Mouse (Mus musculus) induced T-regulatory cell, adult 2 months (primary cell): ENCODE results near the gene Brms1.
"Not testable (repeated sequence)": the region's sequence is repeated elsewhere in the genome, so short reads cannot be mapped to it uniquely, and the experiment has no call there.

Source experiments
- DNase-seq: peaks from one replicate; pipeline ENCODE4 v3.0.0-alpha.2; 2012; ENCODE audit warnings: low read depth

Gene Brms1

DNA sequence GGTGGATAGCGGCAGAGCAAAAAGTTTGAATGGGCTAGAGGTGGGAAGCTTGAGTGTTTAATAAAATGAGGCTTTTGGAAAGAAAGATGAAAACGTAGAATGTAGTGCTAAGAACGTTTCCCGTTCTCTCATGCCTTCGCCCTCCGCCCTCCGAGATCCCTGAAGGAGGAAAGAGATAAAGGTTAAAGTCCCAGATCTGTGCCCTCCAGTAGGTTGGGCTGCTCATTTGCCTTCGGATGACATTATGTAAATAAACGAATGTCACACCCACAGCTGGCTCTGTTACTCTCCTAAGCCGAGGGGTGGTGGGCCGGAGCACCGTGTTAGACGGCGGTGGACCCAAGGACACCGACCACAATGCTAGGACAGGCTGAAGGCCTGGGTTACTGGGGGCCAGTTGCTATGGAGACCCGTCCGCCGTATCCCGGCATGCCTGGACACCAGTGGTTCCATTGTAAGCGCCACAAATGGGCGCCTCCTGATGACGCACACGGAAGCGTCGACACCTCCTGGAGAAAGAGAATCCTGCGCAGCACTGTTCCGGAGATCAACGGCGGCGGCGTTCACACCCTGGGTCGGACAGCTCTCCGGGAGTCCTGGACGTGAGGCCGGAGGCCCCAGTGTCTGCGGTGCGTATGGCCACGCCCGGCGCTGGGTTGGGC, at the start of gene Brms1:
Brms1 (plus strand) TSS at position 493 of the 662 bp plus-strand sequence.
- peak; percentile 95 for DNase-seq

DNA sequence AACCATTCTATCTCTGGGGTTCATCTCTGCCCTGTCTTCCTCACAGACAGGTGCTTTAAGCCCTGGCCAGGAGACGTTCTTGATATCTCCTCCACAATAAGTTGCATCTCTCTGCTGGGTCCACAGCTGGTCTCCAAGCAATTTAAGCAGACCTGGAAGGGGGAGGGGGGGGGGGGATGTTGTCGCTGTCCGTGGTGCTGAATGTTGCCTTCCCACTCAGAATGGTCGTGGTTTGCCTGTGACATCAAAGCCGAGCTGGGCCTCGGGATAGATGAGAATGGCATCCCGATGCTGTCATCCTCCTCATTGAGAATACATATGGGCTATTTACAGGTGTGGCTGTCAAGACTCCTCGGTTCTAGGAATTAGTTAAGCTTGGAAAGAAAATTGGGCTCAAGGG, 48.8 kb upstream of the Brms1 start:
- peak; percentile 57 for DNase-seq

DNA sequence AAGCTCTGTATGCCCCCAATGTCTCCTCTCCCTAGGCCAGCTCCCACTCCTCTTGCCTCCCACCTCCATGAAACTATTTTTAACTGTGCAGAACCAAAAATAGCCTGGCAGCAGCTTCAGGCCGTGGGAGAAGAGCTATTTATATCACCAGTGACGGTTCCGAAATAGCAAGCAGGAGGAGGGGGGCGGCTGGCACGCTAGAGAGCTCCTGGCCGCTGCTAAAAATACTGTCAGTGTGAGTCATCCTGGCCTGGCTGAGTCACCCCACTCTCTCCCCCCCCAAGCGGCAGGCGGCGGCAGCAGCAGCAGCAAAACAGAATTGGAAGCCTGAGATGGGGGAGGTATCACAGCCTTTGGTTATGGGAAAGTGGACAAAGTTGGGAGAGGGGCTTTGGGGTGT, 48.2 kb upstream of the Brms1 start:
- peak; percentile 62 for DNase-seq

DNA sequence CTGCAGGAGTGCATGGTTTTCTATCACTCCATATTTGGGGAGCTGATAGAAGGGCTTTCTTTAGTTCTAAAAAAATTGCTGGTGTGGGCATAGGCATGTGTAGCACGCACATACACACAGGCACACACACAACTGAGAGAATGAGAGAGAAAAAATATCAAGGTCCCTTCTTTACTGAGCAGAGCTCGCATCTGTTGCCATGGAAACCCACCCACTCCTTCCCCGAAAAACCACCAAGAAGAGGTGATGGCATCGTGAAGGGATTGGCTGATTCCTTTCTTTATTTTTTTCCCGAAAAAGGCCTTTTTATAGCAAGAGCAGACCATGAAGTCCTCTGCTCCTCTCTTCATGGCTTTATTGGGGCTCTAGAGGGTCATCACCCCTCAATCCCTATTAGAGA, 47.1 kb upstream of the Brms1 start:
- DNase-seq, result peak; percentile 61

DNA sequence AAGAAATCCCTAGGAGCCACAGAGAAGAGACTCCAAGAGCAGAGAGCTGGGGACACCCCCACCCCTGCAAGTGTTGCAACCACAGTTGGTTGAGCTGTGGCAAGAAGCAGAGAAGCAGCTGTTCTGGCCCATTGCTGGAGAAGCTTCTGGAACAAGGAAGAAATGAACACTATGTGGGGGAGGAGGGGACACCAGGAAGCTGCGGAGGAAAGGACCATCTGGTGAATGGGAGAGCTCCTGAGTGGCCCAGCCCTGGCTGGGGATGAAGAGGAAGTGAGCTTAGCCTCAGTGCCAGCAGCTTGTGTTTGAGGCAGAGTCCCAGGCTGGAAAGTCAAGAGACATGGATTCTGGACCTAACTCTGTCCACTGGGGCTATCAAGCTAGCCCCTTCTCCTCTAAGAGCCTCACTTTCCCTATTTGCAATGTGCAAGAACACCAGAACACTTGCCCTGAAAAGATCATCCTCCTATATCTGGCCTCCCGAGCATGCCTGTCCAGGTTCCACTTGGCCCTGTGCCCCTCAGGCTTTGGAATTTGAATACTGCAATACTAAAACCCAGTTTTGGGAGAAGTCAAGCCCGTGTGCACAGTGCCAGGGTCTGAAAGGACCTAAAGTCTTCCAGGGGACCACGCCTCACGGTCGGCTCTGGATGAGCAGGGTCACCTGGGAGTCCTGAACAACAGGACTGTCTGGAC, 41.6 kb upstream of the Brms1 start:
- DNase-seq, result no peak

DNA sequence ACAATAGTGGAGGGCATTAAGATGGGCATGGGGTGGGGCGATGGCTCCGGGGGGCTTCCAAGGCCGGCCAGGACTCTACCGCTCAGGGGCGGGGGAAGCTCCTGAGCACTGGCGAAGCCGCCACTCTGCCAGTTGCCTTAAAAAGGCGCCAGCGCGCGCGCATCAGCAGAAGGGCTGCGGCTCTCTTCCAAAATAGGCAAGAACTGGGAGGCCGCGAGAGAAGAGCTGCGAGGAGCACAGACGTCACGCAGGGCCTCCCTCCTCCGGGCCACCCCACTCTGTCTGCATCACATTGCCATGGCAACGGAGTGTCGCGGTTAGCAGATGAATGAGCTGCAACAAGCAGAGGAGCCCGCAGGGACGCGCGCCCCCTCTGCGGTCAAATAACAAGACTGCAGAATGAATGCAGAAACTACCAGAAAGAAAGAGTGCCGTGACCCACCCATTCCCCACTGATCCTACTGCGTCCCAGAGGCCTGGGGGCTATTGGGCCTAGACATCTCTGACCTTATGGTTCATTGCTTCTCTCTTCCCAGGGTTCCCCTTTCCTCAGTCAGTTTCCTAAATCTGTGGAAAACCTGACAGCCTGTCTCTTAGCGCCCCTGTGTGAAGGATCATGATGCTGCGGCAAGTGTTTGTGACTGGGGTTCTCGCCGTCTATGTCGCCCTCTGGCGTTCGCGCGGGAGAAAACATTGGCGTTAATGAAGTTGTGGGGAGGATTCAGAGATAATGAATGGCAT, 39.3 kb upstream of the Brms1 start:
- DNase-seq, result peak; percentile 90

DNA sequence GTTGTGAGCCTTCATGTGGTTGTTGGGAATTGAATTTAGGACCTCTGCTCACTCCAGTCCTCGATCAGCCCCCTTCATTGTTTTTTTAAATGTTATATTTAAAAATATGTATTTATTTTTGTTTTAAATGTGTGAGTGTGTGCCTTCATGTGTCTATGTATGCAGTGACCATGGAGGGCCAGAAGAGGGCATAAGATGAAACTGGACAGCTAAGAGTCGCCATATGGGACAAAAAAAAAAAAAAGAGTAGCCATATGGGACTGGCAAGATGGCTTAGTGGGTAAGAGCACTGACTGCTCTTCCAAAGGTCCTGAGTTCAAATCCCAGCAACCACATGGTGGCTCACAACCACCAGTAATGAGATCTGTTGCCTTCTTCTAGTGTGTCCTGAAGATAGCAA, 37.5 kb upstream of the Brms1 start:
- not testable (repeated sequence) for DNase-seq

DNA sequence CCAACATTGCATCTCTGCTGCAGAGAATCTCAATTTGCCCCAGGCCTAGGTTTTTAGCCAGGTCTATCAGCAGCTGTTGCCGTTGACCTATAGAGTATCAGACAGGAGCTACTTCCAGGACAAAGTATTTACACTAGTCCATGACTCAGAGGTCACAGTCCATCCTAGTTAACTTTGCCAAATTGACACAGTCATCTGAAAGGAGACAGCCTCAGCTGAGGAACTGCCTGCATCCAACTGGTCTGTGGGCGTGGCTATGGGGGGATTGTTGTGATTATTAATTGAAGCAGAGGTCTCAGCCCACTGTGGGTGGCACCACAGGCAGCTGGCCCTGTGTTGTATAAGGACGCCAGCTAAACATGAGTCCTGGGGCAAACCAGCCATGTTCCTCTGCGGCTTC, 36.2 kb upstream of the Brms1 start:
- no peak for DNase-seq

DNA sequence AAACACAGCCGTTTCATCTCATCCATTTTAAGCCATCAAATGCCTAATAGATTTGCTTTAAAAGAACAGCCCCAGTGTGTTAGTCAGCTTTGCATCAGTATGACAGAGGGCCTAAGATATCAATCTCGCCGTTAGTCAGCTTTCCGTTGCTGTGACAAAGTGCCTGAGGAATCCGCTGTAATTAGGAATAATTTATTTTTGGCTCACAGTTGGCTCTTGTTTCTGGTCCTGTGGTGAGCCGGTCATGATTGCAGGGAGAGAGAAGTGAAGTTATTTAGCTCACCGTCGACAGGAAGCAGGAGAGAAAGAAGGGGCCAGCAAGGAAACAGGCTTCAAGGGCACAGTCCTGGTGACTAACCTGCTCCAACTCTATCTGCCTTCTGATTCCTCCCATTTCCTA, 28.0 kb upstream of the Brms1 start:
- no peak for DNase-seq

DNA sequence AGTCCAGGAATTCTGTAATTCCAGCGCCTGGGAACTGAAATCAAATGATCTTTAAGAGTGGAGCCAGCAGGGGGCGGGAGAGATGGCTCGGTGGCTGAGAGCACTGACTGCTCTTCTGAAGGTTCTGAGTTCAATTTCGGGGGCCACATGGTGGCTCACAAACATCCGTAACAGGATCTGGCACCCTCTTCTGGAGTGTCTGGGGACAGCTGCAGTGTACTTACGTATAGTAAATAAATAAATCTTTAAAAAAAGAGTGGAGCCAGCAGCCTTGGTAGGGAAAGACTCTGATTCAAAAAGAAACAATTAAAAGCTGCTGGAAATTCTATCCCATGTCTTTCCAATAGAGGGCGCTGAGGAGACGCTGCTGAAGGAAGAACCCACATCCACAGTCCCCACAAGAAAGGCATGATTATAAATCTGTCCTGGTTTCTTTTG, 26.2 kb upstream of the Brms1 start:
- peak; percentile 83 for DNase-seq

DNA sequence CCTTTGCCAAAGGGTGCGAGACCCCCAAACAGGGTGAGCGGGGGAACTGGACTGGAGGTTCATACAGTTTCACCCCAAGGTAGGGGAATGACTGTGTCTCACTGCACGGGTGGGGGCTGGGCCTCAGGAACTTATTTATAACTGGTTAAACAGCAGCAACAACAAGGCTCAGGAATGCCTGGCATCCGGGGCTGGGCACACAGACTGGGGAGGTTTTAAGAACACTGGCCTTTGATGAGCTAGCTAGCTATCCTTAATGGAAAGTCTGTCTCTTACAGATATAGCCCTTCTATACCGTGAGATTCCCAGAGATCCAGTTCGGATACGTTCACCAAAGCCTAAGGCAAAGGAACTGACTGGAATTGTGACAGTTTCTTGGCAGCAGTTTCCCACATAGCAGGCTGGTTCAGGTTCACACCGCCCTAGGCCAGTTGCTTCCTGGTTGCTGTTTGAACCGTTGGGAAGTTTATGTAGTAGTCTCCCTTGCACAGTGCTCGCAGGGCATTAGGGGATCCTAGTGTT, 24.9 kb upstream of the Brms1 start:
- peak; percentile 38 for DNase-seq

DNA sequence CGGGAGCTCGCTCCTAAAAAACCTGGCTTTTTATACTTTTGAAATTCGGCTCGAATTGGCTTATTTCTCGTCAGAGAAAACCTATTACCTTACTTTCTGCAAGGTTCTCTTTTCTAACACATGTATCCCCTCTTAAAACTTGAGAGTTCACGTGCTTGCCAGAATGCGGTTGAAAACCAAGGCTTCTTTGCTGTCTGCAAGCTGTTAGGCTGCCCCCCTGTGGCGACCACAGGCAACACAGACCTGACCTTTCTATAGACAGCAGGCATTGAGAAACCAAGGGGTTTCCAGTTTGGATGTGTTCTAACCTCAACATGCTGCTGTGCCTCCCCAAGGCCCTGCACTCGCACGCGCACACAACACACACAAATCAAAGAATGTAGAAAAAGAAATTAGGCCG, 24.4 kb upstream of the Brms1 start:
- DNase-seq, result peak; percentile 85

DNA sequence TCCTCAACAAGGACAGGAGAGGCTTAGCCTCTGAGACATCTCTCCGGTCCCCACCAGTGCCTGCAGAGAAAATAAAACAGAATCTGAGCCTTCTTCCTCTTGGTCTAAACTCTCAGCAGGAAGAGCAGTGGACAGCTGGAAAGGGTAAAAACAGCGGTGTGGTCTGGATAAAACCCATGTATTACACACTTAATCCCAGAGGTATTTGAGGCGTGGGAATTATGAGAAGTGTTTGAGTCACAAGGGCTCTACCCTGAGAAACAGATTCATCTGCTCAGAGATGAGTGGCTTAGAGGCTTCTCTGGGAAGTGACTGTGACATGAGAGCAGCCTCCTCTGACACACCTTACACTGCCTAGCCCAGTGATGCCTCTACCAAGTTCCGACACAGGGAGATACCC, 23.5 kb upstream of the Brms1 start:
- no peak for DNase-seq

DNA sequence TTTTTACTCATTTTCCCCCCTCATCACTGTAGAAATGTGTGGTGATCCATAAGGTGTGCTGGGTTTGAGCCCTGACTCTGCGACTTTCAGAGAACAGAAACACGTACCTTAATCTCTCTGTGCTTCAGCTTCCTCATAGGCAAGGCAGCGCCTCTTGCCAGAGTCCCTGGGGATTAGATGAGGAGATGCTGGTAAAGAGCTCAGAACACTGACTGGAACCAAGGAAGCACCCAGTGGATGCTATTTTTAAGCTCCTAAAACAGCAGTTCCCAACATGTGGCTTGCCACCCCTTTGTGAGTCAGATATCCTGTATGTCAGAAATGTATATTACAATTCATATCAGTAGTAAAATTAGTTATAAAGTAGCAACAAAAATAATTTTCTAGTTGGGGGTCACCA, 23.0 kb upstream of the Brms1 start:
- DNase-seq, result no peak

DNA sequence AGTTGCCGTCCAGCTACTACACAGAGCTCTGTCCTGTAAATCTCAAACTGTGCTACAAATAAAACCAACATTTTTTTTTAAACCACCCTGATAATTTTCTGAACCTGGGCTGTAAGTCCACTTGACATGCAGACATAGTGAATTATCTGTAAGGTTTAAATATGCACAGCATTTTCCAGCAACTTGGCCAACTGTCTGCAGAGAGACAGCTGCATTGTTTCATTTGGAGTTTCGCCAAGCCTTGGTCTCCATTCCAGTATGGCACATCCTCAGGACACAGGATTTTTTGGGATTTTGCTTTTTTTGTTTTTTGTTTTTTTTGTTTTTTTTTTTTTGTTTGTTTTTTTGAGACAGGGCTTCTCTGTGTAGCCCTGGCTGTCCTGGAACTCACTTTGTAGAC, 19.7 kb upstream of the Brms1 start:
- DNase-seq, result no peak

DNA sequence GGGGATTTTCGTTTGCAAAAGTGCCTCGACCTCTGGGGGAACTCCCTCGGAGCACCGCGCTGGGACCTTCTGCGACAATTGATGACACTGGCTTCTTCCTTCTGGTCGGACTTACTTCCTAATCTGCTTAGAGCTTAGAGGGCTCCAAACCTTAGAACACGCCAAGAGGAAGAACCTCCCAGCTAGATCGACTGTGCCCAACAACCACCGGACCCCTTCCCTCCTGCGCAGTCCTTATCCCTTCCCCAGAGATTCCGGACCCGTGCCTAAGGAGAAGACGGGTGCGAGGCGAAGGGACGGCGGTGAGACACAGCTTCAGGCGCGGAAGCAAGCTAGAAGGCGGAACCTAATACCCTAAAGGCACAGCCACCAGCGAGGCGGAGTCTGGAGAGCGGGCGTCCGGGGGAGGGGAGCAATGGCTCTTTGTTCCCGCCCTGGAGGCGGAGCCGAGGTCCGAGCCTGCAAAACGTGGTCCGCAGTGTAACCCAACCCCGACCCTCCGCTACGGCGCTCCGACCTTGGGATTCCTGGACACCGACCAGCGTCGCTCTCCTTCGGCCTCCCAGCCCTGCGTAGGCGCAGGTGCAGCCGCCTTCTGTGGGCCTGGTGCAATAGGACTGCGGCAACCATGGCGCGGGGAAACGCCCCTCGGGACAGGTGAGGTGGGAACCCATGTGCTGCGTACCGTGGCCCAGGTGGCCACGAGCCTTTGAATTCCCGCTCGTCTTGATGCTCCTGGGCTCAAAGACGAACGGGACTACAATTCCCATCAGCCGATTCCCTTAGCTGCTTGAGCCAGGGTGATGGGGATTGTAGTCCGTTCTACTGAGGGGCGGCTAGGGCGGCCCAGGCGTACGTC, 17.3 kb upstream of the Brms1 start, which contains the start of gene Slc29a2:
Slc29a2 (plus strand) TSS at position 240 of the 859 bp plus-strand sequence.
- peak; percentile 93 for DNase-seq

DNA sequence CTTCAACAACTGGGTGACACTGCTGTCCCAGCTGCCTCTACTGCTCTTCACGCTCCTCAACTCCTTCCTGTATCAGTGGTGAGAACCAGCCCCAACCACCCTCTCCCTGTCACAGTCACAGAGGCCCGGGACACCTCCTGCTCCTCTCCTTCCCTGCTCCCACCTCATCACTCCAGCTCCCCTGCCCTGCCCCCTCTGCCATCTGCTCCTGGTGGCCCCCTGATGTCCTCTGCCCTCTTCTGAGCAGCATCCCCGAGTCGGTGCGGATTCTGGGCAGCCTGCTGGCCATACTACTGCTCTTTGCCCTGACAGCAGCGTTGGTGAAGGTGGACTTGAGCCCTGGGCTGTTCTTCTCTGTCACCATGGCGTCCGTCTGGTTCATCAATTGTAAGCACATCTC, 15.0 kb upstream of the Brms1 start:
- DNase-seq, result no peak

DNA sequence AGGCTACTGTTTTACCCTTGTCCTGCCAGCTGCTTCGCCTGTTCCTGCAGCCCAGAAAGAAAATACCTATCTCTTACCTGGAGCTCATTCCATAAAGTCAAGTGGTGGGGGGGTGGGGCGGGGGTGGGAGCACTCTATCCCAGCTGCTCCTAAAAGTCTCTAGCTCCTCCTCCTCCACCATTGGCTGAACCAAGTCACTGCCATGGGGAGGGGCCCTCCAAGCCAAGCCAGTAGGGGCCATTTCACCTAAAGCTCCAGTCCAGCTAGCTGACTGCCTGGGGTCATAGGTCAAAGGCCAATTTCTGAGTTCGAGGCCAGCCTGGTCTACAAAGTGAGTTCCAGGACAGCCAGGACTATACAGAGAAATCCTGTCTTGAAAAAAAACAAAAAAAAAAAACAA, 8.5 kb upstream of the Brms1 start:
- DNase-seq, result no peak

DNA sequence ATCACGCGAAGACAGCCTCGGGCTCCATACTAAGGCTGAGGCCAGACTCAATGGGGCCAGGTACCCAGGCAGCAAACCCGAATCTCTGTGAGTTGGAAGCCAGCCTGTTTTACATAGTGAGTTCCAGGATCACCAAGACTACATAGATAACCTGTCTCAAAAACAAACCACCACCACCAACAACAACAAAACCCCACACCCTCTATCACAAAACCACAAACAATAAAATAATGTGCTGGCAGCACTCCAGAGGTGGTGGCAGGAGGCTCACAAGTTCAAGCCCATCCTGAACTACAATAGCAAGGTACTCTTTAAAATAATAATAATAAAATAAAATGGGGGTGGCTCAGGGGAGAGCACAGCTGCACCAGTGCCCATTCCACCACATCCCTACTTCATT, 4.6 kb upstream of the Brms1 start:
- DNase-seq, result no peak

DNA sequence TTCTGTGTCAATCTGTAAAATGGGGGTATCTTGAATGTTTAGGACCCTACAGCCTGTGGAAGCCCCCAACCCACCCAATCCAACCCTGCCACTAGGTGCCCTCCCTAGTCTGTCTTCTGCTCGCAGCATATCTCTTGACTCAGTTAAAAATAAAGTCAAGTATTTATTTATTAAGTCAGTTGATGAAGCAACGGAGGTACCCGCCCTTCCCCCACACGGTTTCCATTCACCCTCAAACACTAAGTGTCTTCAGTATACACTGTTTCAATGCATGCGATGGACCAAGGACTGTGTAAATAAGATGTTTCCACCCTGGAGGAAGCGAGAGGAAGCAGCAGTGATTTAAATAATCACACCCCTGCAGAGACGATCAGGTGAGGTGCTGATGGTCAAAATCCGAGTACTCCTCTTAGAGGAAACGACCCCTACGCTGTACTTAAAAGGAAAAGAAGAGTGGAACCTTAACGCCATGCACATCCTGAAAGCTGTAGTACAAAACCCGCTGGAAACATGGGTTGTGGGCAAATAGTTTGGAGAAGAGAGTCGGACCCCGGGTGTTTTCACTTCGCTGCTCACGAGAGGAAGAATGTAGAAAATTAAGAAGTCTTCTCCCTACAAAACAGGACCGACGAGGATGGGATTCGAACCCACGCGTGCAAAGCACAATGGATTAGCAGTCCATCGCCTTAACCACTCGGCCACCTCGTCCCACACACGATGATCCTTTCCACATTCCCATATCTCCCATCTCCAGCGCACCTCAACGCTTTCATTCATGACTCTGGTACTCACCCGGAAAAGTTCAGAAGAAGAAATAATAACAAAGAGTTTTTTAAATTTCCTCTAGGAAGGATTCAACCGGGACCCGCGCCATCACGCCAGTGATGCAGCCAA, 3.2 kb upstream of the Brms1 start:
- DNase-seq, result peak; percentile 57

DNA sequence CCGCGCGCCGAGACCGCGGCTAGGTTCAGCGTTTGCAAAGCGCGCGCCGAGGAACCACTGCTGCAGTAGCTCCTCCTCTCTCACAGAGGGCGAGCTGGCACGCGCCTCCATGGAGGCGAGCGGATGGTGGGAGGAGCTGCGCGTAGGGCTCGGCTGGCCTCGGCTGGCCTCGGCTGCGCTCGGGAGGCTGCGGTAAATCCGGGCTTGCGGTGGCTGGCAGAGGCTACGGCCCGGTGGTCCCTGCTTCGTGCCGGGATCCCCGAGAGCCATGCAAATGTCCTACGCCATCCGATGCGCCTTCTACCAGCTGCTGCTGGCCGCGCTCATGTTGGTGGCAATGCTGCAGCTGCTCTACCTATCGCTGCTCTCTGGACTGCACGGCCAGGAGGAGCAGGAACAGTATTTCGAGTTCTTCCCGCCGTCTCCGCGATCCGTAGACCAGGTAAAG, 2.4 kb upstream of the Brms1 start, which contains the start of the genes B4gat1 and AC124502.3:
B4gat1 (plus strand) TSS at position 118 of the 448 bp plus-strand sequence.
AC124502.3 (plus strand) TSS at position 183 of the 448 bp plus-strand sequence.
- peak; percentile 90 for DNase-seq
